Mouse (Mus musculus): ENCODE data around the gene Fam71a.
"Not testable (repeated sequence)": the region's sequence is repeated elsewhere in the genome, so short reads cannot be mapped to it uniquely, and the experiment has no call there.

Fam71a gene

GRCm38 (mm10) chr1:191181469-191182259 is 17.0 kb upstream of the Fam71a start:
- no peak for DNase-seq (ENCODE audit: low spot score)

GRCm38 (mm10) chr1:191180397-191180796 is 15.8 kb upstream of the Fam71a start:
- no peak for DNase-seq (ENCODE audit: low spot score)

GRCm38 (mm10) chr1:191179846-191180245 is 15.2 kb upstream of the Fam71a start:
- no peak for DNase-seq (ENCODE audit: low spot score)

- no peak for DNase-seq (ENCODE audit: low spot score)
These were observed 14.0 kb upstream of the Fam71a start for GRCm38 (mm10) chr1:191178511-191179188.

- DNase-seq (ENCODE audit: low spot score): no peak
These were observed 12.3 kb upstream of the Fam71a start for GRCm38 (mm10) chr1:191176887-191177286.

- DNase-seq (ENCODE audit: low spot score): no peak
These were observed 7.9 kb upstream of the Fam71a start for GRCm38 (mm10) chr1:191172487-191172886.

- DNase-seq (ENCODE audit: low spot score): no peak
These were observed 5.8 kb upstream of the Fam71a start for GRCm38 (mm10) chr1:191170444-191170843.

GRCm38 (mm10) chr1:191166189-191166588 is 1.6 kb upstream of the Fam71a start:
- no peak for DNase-seq (ENCODE audit: low spot score)

GRCm38 (mm10) chr1:191154314-191154713 is 10.3 kb downstream of the Fam71a start:
- DNase-seq (ENCODE audit: low spot score): no peak

GRCm38 (mm10) chr1:191153052-191153451 is 11.6 kb downstream of the Fam71a start:
- DNase-seq (ENCODE audit: low spot score): peak; percentile 21

GRCm38 (mm10) chr1:191150924-191151605 is 13.6 kb downstream of the Fam71a start:
- DNase-seq (ENCODE audit: low spot score): no peak

- DNase-seq (ENCODE audit: low spot score): not testable (repeated sequence)
These were observed 15.1 kb downstream of the Fam71a start for GRCm38 (mm10) chr1:191149489-191149888.

GRCm38 (mm10) chr1:191140983-191141382 is 23.6 kb downstream of the Fam71a start:
- DNase-seq (ENCODE audit: low spot score): no peak

GRCm38 (mm10) chr1:191138874-191139495 is 25.6 kb downstream of the Fam71a start:
- no peak for DNase-seq (ENCODE audit: low spot score)

- DNase-seq (ENCODE audit: low spot score): no peak
These were observed 26.2 kb downstream of the Fam71a start for GRCm38 (mm10) chr1:191138436-191138835.

- DNase-seq (ENCODE audit: low spot score): no peak
These were observed 29.2 kb downstream of the Fam71a start for GRCm38 (mm10) chr1:191135406-191135805.

GRCm38 (mm10) chr1:191132934-191133333 is 31.7 kb downstream of the Fam71a start:
- no peak for DNase-seq (ENCODE audit: low spot score)

GRCm38 (mm10) chr1:191132240-191132639 is 32.4 kb downstream of the Fam71a start:
- DNase-seq (ENCODE audit: low spot score): no peak

GRCm38 (mm10) chr1:191131692-191132091 is 32.9 kb downstream of the Fam71a start:
- no peak for DNase-seq (ENCODE audit: low spot score)

- peak; percentile 24 for DNase-seq (ENCODE audit: low spot score)
These were observed 38.6 kb downstream of the Fam71a start for GRCm38 (mm10) chr1:191125811-191126638.

GRCm38 (mm10) chr1:191124288-191124687 is 40.3 kb downstream of the Fam71a start:
- DNase-seq (ENCODE audit: low spot score): no peak

All from c-Kit-positive CD71-positive TER-119-positive erythroid progenitor cells, embryonic 14.5 days (primary cell).